Mouse (Mus musculus) ES-CJ7 (cell line): ENCODE results near the gene Nanog.
A peak's percentile ranks its signal among the peaks of the same experiment; 100 is the strongest.

Experiments used
- DNase-seq: peaks from one replicate; pipeline ENCODE4 v3.0.0; 2011; ENCODE audit warnings: low read depth, low spot score

Gene Nanog

GRCm38 (mm10) chr6:122707036-122707800 is at the start of gene Nanog:
Gene Nanog, plus strand, starts transcription at chr6:122707489.
- peak; percentile 97 for DNase-seq

- DNase-seq = no peak
These were observed 49.7 kb upstream of the Nanog start for GRCm38 (mm10) chr6:122657630-122658029.

GRCm38 (mm10) chr6:122659567-122659966 is 47.7 kb upstream of the Nanog start:
- DNase-seq = peak; percentile 65

GRCm38 (mm10) chr6:122660601-122661379 is 46.5 kb upstream of the Nanog start:
- DNase-seq = peak; percentile 91

- peak; percentile 97 for DNase-seq
These were observed 44.6 kb upstream of the Nanog start for GRCm38 (mm10) chr6:122662551-122663264.

- peak; percentile 81 for DNase-seq
These were observed 43.6 kb upstream of the Nanog start for GRCm38 (mm10) chr6:122663596-122664206.

- no peak for DNase-seq
These were observed 41.4 kb upstream of the Nanog start for GRCm38 (mm10) chr6:122665866-122666265.

- peak; percentile 64 for DNase-seq
These were observed 39.6 kb upstream of the Nanog start for GRCm38 (mm10) chr6:122667715-122668114.

GRCm38 (mm10) chr6:122668823-122669222 is 38.5 kb upstream of the Nanog start:
- no peak for DNase-seq

- peak; percentile 99 for DNase-seq
These were observed 37.7 kb upstream of the Nanog start for GRCm38 (mm10) chr6:122669406-122670200.

GRCm38 (mm10) chr6:122670201-122670551 is 37.1 kb upstream of the Nanog start:
- DNase-seq = peak; percentile 73

- DNase-seq = no peak
These were observed 36.4 kb upstream of the Nanog start for GRCm38 (mm10) chr6:122670841-122671240.

- DNase-seq = no peak
These were observed 34.5 kb upstream of the Nanog start for GRCm38 (mm10) chr6:122672746-122673145.

- DNase-seq = no peak
These were observed 24.6 kb upstream of the Nanog start for GRCm38 (mm10) chr6:122682646-122683045.

- peak; percentile 73 for DNase-seq
These were observed 20.6 kb upstream of the Nanog start for GRCm38 (mm10) chr6:122686709-122687108.

- DNase-seq = no peak
These were observed 17.8 kb upstream of the Nanog start for GRCm38 (mm10) chr6:122689411-122690055.

GRCm38 (mm10) chr6:122690082-122690481 is 17.2 kb upstream of the Nanog start:
- peak; percentile 86 for DNase-seq

- peak; percentile 71 for DNase-seq
These were observed 11.9 kb upstream of the Nanog start for GRCm38 (mm10) chr6:122695398-122695797.

GRCm38 (mm10) chr6:122699628-122700027 is 7.7 kb upstream of the Nanog start:
- peak; percentile 63 for DNase-seq

- peak; percentile 64 for DNase-seq
These were observed 5.5 kb upstream of the Nanog start for GRCm38 (mm10) chr6:122701816-122702215.
